Mouse (Mus musculus): ENCODE data around the gene Aldh16a1.
"Not testable (repeated sequence)": the region's sequence is repeated elsewhere in the genome, so short reads cannot be mapped to it uniquely, and the experiment has no call there.

Aldh16a1 gene

DNA sequence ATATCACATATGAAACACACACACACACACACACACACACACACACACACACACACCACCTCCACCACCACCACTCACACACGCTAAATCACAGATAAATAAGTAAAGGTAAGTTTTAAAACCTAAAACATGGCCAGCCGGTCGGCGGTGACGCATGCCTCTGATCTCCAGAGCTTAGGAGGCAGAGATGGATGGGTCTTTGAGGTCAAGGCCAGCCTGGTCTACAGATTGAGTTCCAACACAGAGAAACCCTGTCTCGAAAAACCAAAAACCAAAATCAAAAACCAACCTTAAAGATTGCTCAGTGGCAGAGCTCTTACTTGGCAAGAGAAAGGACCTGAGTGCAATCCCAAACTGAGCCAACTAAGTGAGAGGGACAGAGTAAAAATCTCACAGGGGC lies 54.3 kb downstream of the Aldh16a1 start:
- in situ Hi-C loops (cut with MboI; ENCODE audit: unreplicated experiment in 2 of 2) = no loop called here

DNA sequence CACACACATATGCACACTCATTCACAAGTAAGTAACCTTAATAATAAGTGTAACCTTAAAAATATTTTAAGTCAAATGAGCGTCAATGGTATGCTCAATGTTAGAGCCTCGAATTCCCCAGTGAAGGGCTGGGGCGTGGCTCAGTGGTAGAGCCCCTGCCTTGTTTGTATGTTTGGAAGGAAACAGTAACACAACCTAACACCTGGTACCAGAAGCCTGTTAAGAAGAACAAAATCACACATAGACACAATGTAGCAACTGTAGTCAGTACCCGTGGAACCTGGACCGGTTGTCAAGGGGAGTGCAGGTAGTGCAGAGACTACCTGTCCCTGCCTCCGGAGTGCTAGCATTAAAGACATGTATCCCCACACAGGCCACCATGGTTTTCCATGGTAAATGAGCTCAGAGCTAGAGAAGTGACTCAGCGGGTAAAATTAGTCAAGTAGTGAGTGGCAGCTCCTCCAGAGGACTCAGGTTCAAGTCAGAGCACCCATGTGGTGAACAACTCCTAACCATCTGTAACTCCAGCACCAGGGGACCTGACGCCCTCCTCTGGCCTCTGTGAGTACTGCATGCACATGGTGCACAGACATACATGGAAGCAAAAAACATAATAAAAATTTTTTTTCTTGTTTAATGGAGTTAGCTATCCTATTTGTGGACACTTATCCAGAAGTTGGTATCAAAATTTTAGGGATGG lies 55.7 kb downstream of the Aldh16a1 start:
- in situ Hi-C loops (cut with MboI; ENCODE audit: unreplicated experiment in 2 of 2) = no loop called here

DNA sequence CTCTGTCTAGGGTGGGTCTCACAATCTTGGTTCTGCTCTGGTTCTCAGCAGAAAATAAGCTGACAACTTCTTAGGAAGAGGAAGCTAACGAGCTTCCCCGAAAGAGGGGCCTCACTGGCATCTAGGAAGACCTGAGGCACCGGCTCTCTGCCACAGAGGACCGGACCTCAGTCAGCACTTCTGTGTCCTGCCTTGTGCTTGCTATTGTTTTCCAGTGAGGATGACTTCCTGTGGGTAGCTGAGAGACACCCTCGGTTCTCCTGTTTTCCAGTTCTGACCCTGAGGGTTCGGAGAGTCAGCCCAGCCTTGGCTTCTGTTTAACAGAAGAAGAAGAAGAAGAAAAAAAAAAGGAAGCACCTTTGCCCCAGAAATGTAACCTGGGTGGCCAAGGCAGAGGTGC lies 56.9 kb downstream of the Aldh16a1 start:
- in situ Hi-C loops (cut with MboI; ENCODE audit: unreplicated experiment in 2 of 2) = no loop called here

DNA sequence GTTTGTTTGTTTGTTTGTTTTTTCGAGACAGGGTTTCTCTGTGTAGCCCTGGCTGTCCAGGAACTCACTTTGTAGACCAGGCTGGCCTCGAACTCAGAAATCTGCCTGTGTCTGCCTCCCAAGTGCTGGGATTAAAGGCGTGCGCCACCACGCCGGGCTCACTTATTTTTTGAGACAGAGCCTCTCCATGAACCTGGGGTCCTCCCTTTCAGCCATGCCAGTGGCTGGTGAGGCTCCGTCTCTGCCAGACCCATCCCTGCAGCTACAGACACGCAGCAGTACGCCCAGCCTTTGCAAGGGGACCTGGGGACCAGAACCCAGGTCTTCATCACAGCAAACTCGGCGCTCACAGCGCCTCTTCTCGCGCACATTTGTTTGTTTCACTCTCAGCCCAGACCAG lies 58.4 kb downstream of the Aldh16a1 start:
- in situ Hi-C loops (cut with MboI; ENCODE audit: unreplicated experiment in 2 of 2) = not testable (repeated sequence)

DNA sequence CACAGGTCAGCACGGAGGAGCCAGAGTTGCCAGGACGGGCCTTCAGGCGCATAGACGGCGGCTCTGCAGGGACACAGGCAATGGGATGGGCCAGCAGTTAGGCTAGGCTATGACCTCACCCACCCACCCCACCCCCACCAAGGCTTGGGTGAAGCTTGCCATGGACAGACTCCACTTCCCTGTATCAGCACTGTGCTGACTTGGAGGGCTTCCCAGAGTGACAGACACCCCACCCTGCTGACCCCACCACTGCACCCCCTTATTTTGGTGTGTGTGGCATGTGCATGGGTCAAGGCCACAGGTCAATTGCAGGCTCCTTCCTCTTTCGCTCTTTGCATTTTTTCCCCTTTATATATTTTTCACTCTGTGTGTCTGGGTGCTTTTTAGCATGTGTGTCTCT lies 59.0 kb downstream of the Aldh16a1 start:
- in situ Hi-C loops (cut with MboI; ENCODE audit: unreplicated experiment in 2 of 2) = no loop called here

DNA sequence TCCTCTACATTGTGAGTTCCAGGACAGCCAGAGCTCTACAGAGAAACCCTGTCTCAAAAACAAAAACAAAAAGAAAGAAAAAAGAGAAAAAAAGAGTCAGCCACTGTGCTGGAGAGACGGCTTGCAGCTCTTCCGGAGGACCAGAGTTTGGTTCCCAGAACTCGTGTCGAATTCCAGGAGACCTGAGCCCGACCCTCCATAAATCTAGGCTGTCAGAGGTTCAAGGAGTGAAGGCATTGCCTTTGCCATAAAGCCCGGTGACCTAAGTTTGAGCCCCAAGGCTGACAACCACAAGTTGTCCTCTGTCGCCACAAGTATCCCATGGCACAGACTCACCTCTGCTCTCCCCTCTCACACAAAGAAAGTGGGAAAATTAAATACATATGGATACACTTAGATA lies 60.3 kb downstream of the Aldh16a1 start:
- in situ Hi-C loops (cut with MboI; ENCODE audit: unreplicated experiment in 2 of 2) = no loop called here

DNA sequence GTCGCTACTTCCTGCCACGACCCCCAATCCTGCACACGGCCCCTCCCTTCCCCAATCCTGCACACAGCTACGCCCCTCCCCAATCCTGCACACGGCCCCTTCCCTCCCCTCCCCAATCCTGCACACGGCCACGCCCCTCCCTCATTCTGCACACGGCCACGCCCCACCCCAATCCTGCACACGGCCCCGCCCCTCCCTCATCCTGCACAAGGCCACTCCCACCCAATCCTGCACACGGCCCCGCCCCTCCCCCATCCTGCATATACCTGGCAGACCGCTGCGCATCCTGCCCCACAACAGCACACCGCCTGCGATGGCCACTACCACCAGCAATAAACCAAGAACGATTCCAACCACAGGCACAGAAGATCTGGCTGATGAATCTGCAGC lies 60.9 kb downstream of the Aldh16a1 start:
- in situ Hi-C loops (cut with MboI; ENCODE audit: unreplicated experiment in 2 of 2) = no loop called here

DNA sequence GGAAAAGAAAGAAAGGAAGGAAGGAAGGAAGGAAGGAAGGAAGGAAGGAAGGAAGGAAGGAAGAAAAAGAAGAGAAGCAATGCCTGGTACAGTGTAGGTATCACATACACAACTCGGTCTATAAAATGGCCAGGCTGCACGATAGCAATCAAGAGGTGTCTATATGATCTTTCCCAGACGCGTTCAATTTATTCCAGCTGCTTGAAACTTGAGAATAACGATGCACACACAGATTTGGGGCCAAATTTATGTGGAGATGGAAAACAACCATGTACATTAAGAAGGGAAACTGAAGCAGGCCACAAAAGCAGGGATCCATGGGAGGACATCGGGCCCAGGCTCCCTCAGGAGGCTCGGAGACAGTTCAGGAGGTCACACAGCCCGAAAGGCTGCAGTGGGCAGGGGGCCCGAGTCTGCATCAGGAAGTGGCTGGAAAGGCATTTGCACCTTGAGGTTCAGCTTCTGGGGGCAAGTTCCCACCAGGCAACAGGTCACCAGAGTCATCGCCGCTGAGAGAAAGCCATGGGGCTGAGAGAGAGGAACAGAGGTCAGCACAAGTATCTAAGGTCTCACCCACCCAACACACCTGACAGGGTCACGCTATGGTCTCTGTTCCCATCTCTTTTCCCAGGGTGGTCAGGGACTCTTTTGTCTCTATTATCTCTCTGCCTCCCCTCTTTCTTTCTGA lies 61.4 kb downstream of the Aldh16a1 start:
- in situ Hi-C loops (cut with MboI; ENCODE audit: unreplicated experiment in 2 of 2) = no loop called here

DNA sequence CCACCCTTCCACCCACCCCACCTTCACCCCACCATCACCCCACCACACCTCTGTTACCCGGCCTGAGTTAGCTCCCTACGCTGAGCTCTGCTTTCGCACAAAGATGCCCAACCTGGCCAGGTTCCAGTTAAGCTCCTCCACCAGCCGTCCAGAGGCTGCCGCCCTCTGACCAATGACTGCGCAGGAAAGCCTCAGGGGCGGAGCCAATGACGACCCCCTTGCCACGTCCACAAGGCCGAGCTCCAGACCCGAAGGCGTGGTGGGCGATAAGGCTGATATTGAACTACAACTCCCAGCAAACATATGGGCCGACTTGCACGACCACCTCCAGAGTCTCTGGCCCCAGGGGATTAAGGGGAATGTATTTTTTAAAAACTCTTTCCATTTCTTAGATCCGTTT lies 62.3 kb downstream of the Aldh16a1 start, which contains the start of gene Rcn3:
Gene Rcn3 (minus strand): TSS at position 174 of the 400 bp plus-strand sequence.
- in situ Hi-C loops (cut with MboI; ENCODE audit: unreplicated experiment in 2 of 2) = no loop called here

DNA sequence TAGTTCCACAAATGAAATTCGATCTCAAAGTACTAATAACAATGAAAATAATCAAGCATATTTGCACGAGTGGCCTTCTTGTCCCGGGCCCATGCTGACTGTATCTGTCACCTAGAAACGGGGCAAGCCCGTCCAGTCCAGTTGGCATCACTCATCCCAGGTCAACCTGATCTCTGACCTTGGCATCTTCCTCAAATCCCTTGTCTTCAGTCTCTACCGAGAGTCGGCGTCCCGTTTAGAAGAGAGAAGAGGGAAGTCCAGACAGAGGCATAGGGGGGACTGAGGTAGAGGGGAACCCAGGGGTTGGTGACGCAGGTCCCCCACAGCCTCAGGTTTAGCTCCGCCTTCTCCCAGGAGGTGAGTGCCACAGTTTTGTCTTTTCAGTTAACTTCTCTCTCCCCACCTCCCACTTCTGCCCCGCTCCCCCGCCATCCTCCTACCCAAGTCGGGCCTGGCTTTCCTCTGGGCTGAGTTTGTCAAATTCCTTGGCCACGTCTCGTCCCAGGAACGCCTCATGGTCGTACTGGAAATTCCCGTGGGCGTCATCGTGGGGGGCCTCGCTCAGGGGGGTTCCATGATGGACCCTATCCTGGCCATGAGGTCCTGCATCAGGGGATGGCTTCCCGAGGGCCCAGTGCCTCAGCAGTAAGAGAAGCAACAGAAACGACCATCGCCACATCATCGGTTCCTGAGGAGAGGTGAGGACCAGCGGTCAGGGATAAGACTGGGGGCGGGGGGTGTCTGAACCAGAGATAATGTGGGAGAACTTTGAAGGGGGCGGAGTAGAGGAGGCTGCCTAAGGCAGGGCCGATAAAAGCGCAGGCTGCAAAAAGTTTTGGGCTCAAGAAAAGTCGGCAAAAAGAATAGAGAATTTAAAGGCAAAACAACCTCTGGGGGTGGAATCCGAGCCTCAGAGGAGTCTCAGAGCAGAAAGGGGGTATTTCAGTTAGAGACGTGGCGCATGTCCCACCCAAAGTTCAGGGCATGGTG lies 63.1 kb downstream of the Aldh16a1 start:
- in situ Hi-C loops (cut with MboI; ENCODE audit: unreplicated experiment in 2 of 2) = no loop called here

Data from v-Abl transformed pro-B cells (cell line).